18 mouse cellular contexts compared by ENCODE assay signal in the genomic region with DNA sequence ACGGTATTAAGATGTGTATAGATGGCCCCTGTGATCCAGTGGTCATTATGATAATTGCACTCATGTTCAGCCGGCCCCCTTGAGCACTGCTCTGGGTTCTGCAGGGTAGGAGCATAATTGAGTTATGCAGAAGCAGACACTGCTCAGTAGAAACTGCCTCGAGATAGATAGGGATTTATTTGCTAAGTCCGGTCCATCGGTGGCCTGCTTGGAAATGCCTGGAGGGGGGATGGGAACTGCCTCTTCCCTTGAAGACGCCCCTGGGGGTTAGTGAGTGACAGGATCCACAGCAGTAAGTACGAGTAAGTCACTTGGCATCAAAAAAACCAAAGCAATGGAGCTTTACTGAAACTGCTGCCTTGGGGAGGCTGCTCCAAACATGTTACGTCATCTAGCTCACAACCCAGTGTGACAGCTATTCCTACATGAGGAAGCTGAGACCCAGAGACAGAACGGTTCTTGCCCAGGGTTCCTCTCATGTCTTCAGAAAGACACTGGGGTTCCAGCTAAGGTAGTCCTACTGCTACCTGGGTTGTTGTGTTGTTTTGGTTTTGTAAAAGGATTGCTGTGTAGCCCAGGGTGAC.
DNase-seq lines count a peak whose midpoint lies in the region; ATAC-seq and TF ChIP-seq lines count a peak whose summit lies in the region.
"Had no signal": no experiment of that assay in that cellular context is flagged by ENCODE, and none has a peak within 500 bp of the region (broad histone marks: within the 10 kb centered on the region; RNA-seq: fewer than 3 reads in every experiment).

No protein-coding gene starts in this region.

- H3K4me2 ChIP-seq in hindbrain, embryonic 13.5 days, result no peak overlapping the region
- H3K4me2 ChIP-seq in forebrain, embryonic 15.5 days (replicated peaks), result no peak overlapping the region
- H3K4me2 ChIP-seq: liver, embryonic 13.5 days; stomach, embryonic 15.5 days had no signal

- H3K4me3 ChIP-seq in layer of hippocampus, adult 2 months, result no peak overlapping the region
- H3K4me3 ChIP-seq in hindbrain, embryonic 13.5 days, result no peak overlapping the region
- H3K4me3 ChIP-seq in limb, embryonic 10.5 days, result no peak overlapping the region
- no peak overlapping the region for H3K4me3 ChIP-seq in forebrain, embryonic 15.5 days
- H3K4me3 ChIP-seq: liver, embryonic 13.5 days; stomach, embryonic 15.5 days had no signal

- peaks cover 83% of the 10 kb centered on the region for H3K4me1 ChIP-seq in hindbrain, embryonic 13.5 days (replicated peaks)
- H3K4me1 ChIP-seq in limb, embryonic 10.5 days, result peaks cover 52% of the 10 kb centered on the region
- peaks cover 30% of the 10 kb centered on the region for H3K4me1 ChIP-seq in forebrain, embryonic 15.5 days

- H3K9me3 ChIP-seq in hindbrain, embryonic 13.5 days, result no peaks in the 10 kb centered on the region
- no peaks in the 10 kb centered on the region for H3K9me3 ChIP-seq in limb, embryonic 10.5 days (replicated peaks)
- no peaks in the 10 kb centered on the region for H3K9me3 ChIP-seq in forebrain, embryonic 15.5 days
- H3K9me3 ChIP-seq: liver, embryonic 13.5 days; stomach, embryonic 15.5 days had no signal

- peak overlapping the region; percentile 46; the same call in 1 of the 2 replicates for H3K27ac ChIP-seq in layer of hippocampus, adult 2 months
- H3K27ac ChIP-seq in hindbrain, embryonic 13.5 days, result peak overlapping the region; percentile 41; the same call in 1 of the 2 replicates
- H3K27ac ChIP-seq in limb, embryonic 10.5 days, result no peak overlapping the region
- H3K27ac ChIP-seq in forebrain, embryonic 15.5 days (replicated peaks), result no peak overlapping the region
- H3K27ac ChIP-seq: liver, embryonic 13.5 days had no signal

- no peaks in the 10 kb centered on the region for H3K36me3 ChIP-seq in hindbrain, embryonic 13.5 days
- peaks cover 3% of the 10 kb centered on the region; the same call in 1 of the 2 replicates for H3K36me3 ChIP-seq in limb, embryonic 10.5 days
- no peaks in the 10 kb centered on the region for H3K36me3 ChIP-seq in forebrain, embryonic 15.5 days
- H3K36me3 ChIP-seq: liver, embryonic 13.5 days; stomach, embryonic 15.5 days had no signal

- WGBS in hindbrain, embryonic 13.5 days, result 37% methylated on average over 9 of the region's 9 CpGs
- WGBS in limb, embryonic 10.5 days, result 59% methylated on average over 9 of the region's 9 CpGs
- 60% methylated on average over 9 of the region's 9 CpGs for WGBS in forebrain, embryonic 15.5 days

- peak overlapping the region; percentile 8; the same call in 1 of the 2 replicates for H3K9ac ChIP-seq in hindbrain, embryonic 13.5 days
- H3K9ac ChIP-seq in forebrain, embryonic 15.5 days (replicated peaks), result no peak overlapping the region
- H3K9ac ChIP-seq: liver, embryonic 13.5 days; stomach, embryonic 15.5 days had no signal

- no peak for TF ChIP-seq CTCF in layer of hippocampus, adult 2 months (conservative IDR thresholded peaks at IDR 0.05)

- DNase-seq in layer of hippocampus, adult 2 months (ENCODE audit: low spot score in 2 of 2), result no peak
- no peak for DNase-seq in layer of hippocampus, postnatal 36 days
- DNase-seq in thymus, postnatal 14 days, result peak; percentile 4
- no peak for DNase-seq in thymus, adult 18-20 months
- peak; percentile 61 for DNase-seq in retina, postnatal 1 day
- no peak for DNase-seq in limb, embryonic 10.5 days (ENCODE audit: low spot score)
- DNase-seq: cerebellum, adult 11 months; gastrocnemius, postnatal 36 days; kidney, adult 18-20 months; liver, embryonic 13.5 days; lung, postnatal 10 days; right cerebral cortex, postnatal 4 days; thymus, postnatal 4 days had no signal

- ATAC-seq in hindbrain, embryonic 13.5 days (ENCODE audit: low FRiP score), result no peak
- ATAC-seq in forebrain, embryonic 15.5 days (replicated peaks), result no peak
- ATAC-seq: activated CD4-positive, CD25-positive, alpha-beta regulatory T cell, adult 4 months; forebrain, embryonic 16.5 days had no signal

- no peaks in the 10 kb centered on the region for H3K27me3 ChIP-seq in hindbrain, embryonic 13.5 days
- no peaks in the 10 kb centered on the region for H3K27me3 ChIP-seq in limb, embryonic 10.5 days (ENCODE audit: low read depth, poor library complexity, severe bottlenecking)
- H3K27me3 ChIP-seq in forebrain, embryonic 15.5 days, result no peaks in the 10 kb centered on the region
- H3K27me3 ChIP-seq: liver, embryonic 13.5 days; stomach, embryonic 15.5 days had no signal

Comparison
In these comparisons a context has a peak if more than half of its experiments do, and no peak if none do; other contexts are left out.
1. DNase-seq: peak in thymus, postnatal 14 days (single experiment) and retina, postnatal 1 day (single experiment); none in layer of hippocampus, adult 2 months (0 of 2), layer of hippocampus, postnatal 36 days (0 of 2), thymus, adult 18-20 months (0 of 2) and limb, embryonic 10.5 days (single experiment).
2. H3K27ac ChIP-seq: peak in layer of hippocampus, adult 2 months (single experiment) and hindbrain, embryonic 13.5 days (single experiment); none in limb, embryonic 10.5 days (single experiment) and forebrain, embryonic 15.5 days (single experiment).